Mouse (Mus musculus) hindbrain, embryonic 11.5 days (tissue): ENCODE measurements around the gene Uaca. TPM values are rescaled to one million over a fixed set of nuclear protein-coding genes. Genes with fewer than 3 reads are reported as not detected.

Source experiments
- ATAC-seq: fragments of 200-750 bp; cut with Nextera tagmentation; 2 replicates; pipeline ENCODE4 v1.8.0; 2017; ENCODE audit warnings: mild to moderate bottlenecking, moderate TSS enrichment, moderate library complexity; ENCODE audit not compliant: low FRiP score
- DNase-seq: peaks from one replicate; pipeline ENCODE4 v3.0.0-alpha.2; 2015; ENCODE audit warnings: low spot score
- H3K27ac ChIP-seq: fragments of 300-500 bp; sonication (generic); 2 replicates; pipeline ENCODE4 v1.5.1; 2014; ENCODE audit warnings: mild to moderate bottlenecking, low read depth, low read length
- H3K27me3 ChIP-seq: fragments of 300-500 bp; sonication (generic); 2 replicates; pipeline ENCODE4 v1.6.1; 2014; ENCODE audit warnings: mild to moderate bottlenecking, low read length, moderate library complexity, mixed read lengths; ENCODE audit not compliant: control insufficient read depth, insufficient read depth
- H3K36me3 ChIP-seq: fragments of 300-500 bp; sonication (generic); 2 replicates; pipeline ENCODE4 v1.6.1; 2014; ENCODE audit warnings: mild to moderate bottlenecking, low read length, moderate library complexity, mixed read lengths; ENCODE audit not compliant: control insufficient read depth, insufficient read depth
- H3K4me1 ChIP-seq: fragments of 300-500 bp; sonication (generic); replicated peaks from 2 replicates; pipeline ENCODE4 v1.6.1; 2014; ENCODE audit warnings: low read length, mixed read lengths; ENCODE audit not compliant: control insufficient read depth, insufficient read depth
- H3K4me2 ChIP-seq: fragments of 300-500 bp; sonication (generic); replicated peaks from 2 replicates; pipeline ENCODE4 v1.6.1; 2014; ENCODE audit warnings: mild to moderate bottlenecking, low read depth, low read length
- H3K4me3 ChIP-seq: fragments of 300-500 bp; sonication (generic); 2 replicates; pipeline ENCODE4 v1.5.1; 2014; ENCODE audit warnings: low read depth, low read length
- H3K9ac ChIP-seq: fragments of 300-500 bp; sonication (generic); 2 replicates; pipeline ENCODE4 v1.6.1; 2014; ENCODE audit warnings: low read depth, low read length
- H3K9me3 ChIP-seq: fragments of 300-500 bp; sonication (generic); 2 replicates; pipeline ENCODE4 v1.6.1; 2016; ENCODE audit warnings: low read length; ENCODE audit not compliant: control insufficient read depth
- WGBS: fragments of 180-500 bp; shearing (Covaris S2); extraction: QIAGEN DNeasy Blood & Tissue Kit; methylation state at CpG from one replicate; pipeline ENCODE4 v1.1.7; 2014; 5-methylcytosine and 5-hydroxymethylcytosine counted together
- polyA plus RNA-seq: library from polyadenylated mRNA; unstranded; fragments of >200 nt; fragmentation: Nextera tagmentation; extraction: Ambion mirVana; gene quantifications from 2 replicates; pipeline ENCODE4 v1.2.1, GENCODE M21; 2014

The Uaca gene
- polyA plus RNA-seq, 1 experiment from 2014 or later = 22.3 TPM

DNA sequence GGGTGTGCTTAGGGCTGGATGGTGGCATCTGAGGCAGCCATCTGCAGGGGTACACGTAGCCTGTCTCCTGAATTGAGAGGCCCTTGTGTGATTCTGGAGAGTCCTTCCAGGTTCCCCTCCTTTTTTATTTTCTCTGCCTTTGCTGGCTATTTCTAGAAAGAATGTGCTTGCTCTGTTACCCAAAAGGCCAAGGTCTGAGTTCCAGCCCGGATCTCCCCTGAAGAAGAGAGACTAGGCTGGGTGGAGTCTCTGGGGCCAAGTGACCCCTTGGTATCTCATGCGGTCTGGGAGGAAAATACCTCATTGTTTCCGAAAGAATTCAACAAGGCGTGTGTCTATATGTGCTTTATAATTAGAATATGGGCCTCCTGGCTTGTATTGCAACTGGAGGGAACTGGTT is 41.8 kb downstream of the Uaca start:
- ATAC-seq = no peak
- Histone ChIP-seq H3K27me3 (no peaks in the 10 kb centered on the region), H3K27ac (no peak overlapping the region), H3K4me3 (no peak overlapping the region), H3K9ac (no peak overlapping the region), H3K4me1 (peaks cover 7% of the 10 kb centered on the region; the same call in 1 of the 2 replicates), H3K9me3 (no peaks in the 10 kb centered on the region), H3K4me2 (no peak overlapping the region), H3K36me3 (no peaks in the 10 kb centered on the region)
- WGBS = 59% methylated on average over 5 of the region's 5 CpGs
- DNase-seq = no peak

DNA sequence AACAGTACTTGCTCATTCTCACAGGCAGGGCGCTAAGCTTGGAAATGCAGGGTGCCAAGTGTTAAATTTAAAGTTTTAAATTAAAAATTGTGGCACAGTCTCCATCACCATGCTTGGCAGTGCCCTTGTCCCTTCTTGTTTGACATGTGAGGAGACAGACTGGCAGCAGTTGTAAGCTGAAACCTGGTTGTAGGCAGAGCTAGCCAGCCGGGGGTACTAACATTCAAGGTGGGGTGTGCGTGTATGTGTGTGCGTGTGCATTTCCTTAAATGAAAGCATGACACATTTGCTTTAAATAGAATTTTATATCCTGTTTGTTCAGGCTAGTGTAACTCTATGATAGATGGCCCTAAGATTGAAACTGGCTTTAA is 42.7 kb downstream of the Uaca start:
- no peaks in the 10 kb centered on the region for H3K36me3 ChIP-seq
- ATAC-seq = no peak
- H3K9me3 ChIP-seq = no peaks in the 10 kb centered on the region
- no peak overlapping the region for H3K9ac ChIP-seq
- peak; percentile 30 for DNase-seq
- H3K4me3 ChIP-seq = no peak overlapping the region
- no peaks in the 10 kb centered on the region for H3K27me3 ChIP-seq
- WGBS = 52% methylated on average over 4 of the region's 4 CpGs
- H3K4me1 ChIP-seq = peaks cover 7% of the 10 kb centered on the region; the same call in 1 of the 2 replicates
- H3K4me2 ChIP-seq = peak overlapping the region; percentile 39; the same call in 1 of the 2 replicates
- no peak overlapping the region for H3K27ac ChIP-seq

DNA sequence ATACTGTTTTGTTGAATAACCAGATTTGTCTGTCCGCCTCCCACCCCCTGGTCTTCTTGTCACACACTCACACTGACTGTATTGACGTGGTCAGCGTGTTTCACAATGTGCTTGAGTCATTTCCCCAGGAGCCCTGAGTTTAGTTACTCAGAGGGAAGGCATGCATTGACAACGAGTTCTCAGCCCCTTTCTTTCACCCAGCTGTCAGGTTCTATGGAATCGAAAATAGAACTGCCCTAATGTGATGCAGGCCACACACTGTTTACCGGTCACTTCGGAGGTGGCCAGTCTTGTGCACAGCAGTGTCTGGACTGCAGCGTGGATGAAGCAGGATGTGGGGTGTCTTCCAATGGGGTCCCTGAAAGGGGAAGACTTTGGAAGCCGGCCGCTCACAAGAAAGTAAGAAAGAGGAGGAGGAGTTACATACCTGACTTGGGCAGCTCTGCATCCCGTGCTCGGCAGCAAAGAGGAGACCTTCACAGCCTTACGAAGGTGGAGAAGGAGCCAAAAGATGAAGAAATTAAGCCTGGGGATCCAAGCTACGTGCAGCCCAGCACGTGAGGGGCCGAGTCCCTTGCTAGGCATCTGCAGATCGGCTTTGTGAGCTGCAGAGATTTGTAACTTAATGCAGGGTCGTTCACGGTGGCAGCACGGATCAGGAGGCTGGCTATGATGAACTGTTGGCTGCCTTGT is 43.3 kb downstream of the Uaca start:
- Histone ChIP-seq H3K9me3 (no peaks in the 10 kb centered on the region), H3K4me2 (peak overlapping the region; percentile 39), H3K27ac (peak overlapping the region; percentile 67), H3K9ac (peak overlapping the region; percentile 43; the same call in 1 of the 2 replicates), H3K4me3 (peak overlapping the region; percentile 20), H3K27me3 (no peaks in the 10 kb centered on the region), H3K4me1 (peaks cover 7% of the 10 kb centered on the region; the same call in 1 of the 2 replicates), H3K36me3 (no peaks in the 10 kb centered on the region)
- peak; percentile 33; the same call in 1 of the 2 replicates for ATAC-seq
- DNase-seq = peak; percentile 52
- WGBS = 14% methylated on average over 20 of the region's 20 CpGs

DNA sequence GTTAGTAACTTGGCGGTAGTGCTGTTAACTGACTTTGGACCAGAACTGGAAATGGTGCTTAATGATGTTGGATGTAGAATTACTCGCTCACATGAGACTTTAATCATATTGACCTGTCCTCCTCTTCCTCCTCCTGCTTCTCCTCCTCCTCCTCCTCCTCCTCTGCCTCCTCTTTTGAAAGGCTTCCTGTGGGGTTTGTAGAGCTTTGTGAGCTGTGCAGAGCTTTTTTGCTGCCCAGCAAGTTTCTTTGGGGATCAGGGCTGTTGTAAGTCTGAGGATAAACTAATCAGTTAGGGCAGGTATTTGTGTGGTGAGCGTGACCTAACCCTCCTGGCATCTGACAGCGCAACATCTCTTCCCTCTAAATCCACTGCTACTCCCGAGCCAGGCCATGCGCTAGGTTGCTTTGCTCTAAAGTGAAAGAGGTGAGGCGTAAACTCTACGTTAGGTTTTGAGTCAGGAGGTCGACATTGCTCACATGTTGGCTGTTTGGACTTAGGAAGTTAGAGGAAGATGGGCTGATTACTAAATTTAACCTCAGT is 44.1 kb downstream of the Uaca start:
- ATAC-seq = no peak
- Histone ChIP-seq H3K4me1 (peaks cover 7% of the 10 kb centered on the region; the same call in 1 of the 2 replicates), H3K4me2 (peak overlapping the region; percentile 14; the same call in 1 of the 2 replicates), H3K4me3 (no peak overlapping the region), H3K27ac (no peak overlapping the region), H3K9ac (no peak overlapping the region; the same call in 1 of the 2 replicates), H3K27me3 (no peaks in the 10 kb centered on the region), H3K36me3 (no peaks in the 10 kb centered on the region), H3K9me3 (no peaks in the 10 kb centered on the region)
- DNase-seq = no peak
- WGBS = 45% methylated on average over 9 of the region's 9 CpGs

DNA sequence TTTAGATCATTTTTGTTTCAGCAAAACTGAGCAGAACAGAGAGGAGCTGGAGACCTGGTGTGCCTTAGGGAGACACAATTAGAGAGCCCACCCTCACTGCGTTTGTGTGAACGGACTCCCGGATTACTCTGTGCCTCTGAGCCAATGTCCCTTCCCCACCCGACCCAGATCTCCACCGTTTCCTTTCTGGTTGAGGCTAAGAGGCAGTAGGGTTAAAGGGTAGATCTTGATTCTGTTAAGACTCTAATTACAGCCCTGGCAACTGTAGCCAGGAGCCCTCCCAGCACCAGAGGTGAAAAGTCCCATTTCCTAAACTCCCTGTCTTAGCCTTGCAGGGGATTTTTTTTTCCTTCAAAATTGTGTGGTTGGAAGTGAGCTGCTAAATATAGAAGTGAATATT is 47.1 kb downstream of the Uaca start:
- Histone ChIP-seq H3K4me2 (no peak overlapping the region), H3K36me3 (no peaks in the 10 kb centered on the region), H3K27me3 (no peaks in the 10 kb centered on the region), H3K9ac (no peak overlapping the region), H3K4me1 (peaks cover 7% of the 10 kb centered on the region; the same call in 1 of the 2 replicates), H3K4me3 (no peak overlapping the region), H3K9me3 (no peaks in the 10 kb centered on the region), H3K27ac (no peak overlapping the region)
- ATAC-seq = no peak
- DNase-seq = no peak
- WGBS = 54% methylated on average over 5 of the region's 5 CpGs

DNA sequence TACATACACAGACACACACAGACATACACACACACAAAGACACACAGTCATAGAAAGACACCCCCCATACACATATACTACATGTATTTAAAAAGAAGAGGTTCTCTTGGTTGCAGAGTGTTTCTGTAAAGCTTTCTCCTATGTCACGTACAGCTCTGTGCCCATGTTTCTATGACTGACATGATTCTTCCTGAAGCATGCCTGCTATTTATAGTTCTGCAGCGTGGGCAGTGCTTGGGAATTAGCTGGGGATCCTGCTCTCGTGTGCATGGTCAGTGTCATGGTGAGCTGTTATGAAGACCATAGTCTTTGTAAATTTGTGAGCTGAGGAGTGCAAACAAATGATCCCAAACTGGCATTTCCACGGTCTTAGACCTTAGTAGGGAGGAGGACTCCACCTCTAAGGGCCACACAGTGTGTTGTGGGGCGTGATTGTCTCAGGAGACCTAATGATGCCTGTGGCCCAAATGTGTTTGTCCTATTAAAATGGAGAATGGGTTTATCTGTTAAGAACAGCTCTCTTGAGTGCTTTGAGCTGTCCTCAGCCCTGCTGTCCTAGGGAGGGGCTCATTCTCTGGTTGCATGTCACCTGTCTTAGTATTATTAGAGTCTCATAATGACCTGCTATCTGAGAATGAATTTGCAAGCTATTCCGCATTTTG is 49.2 kb downstream of the Uaca start:
- no peaks in the 10 kb centered on the region for H3K27me3 ChIP-seq
- WGBS = 87% methylated on average over 6 of the region's 6 CpGs
- ATAC-seq = no peak

DNA sequence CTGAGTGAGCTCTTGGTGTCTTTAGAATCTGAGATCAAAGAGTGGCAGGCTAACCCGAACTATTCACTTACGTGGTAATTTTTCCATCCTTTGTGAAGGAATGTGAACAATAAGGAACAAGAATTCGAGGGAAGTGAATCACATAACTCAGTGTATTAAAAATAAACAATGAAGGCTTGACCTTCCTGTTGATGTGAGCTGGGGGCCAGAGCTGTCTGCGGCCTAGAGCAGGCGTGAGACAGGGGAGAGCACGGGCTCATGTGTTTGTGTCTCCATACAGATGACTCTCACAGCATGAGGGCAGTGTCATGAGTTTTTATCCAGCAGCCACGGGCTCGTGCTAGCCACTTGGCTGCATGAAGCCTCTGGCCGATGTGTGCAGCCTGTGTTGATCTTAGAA is 54.4 kb downstream of the Uaca start:
- Histone ChIP-seq H3K27ac (no peak overlapping the region), H3K4me2 (no peak overlapping the region), H3K9me3 (no peaks in the 10 kb centered on the region), H3K36me3 (no peaks in the 10 kb centered on the region), H3K27me3 (no peaks in the 10 kb centered on the region), H3K4me3 (no peak overlapping the region), H3K9ac (no peak overlapping the region), H3K4me1 (no peaks in the 10 kb centered on the region)
- ATAC-seq = no peak
- DNase-seq = peak; percentile 33
- 34% methylated on average over 9 of the region's 9 CpGs for WGBS

More for the DNA sequence above, 49.2 kb downstream of the Uaca start:
- Histone ChIP-seq H3K36me3 (no peaks in the 10 kb centered on the region), H3K4me1 (no peaks in the 10 kb centered on the region; the same call in 1 of the 2 replicates), H3K9me3 (no peaks in the 10 kb centered on the region), H3K4me3 (no peak overlapping the region), H3K4me2 (no peak overlapping the region), H3K27ac (no peak overlapping the region), H3K9ac (no peak overlapping the region)
- DNase-seq = no peak

DNA sequence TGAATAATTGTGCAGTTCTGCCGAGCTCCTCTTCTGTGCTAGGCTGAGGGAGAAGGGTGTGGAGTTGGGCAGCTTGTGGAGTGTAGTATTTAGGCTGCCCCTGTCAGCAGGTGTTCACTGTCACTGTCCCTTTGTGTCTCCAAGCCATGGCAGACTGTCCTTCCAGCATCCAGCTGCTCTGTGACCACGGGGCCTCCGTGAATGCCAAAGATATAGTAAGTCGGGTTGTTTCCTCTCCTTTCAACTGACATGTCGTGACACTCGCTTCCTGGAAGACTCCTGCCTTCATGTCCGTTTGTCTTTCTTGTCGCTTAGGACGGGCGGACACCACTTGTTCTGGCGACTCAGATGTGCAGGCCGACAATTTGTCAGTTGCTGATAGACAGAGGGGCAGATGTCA is 55.6 kb downstream of the Uaca start:
- H3K27ac ChIP-seq = no peak overlapping the region
- WGBS = 80% methylated on average over 12 of the region's 12 CpGs
- DNase-seq = no peak

More for the DNA sequence above, 55.6 kb downstream of the Uaca start:
- Histone ChIP-seq H3K9ac (no peak overlapping the region), H3K4me1 (no peaks in the 10 kb centered on the region), H3K4me2 (no peak overlapping the region), H3K4me3 (no peak overlapping the region), H3K27me3 (no peaks in the 10 kb centered on the region), H3K36me3 (no peaks in the 10 kb centered on the region), H3K9me3 (no peaks in the 10 kb centered on the region)
- no peak for ATAC-seq
